Mouse (Mus musculus): ENCODE measurements around the gene Atrnl1. TPM values are rescaled to one million over a fixed set of nuclear protein-coding genes. Genes with fewer than 3 reads are reported as not detected.
"Not testable (repeated sequence)": the region's sequence is repeated elsewhere in the genome, so short reads cannot be mapped to it uniquely, and the experiment has no call there.

Gene Atrnl1
- polyA plus RNA-seq, 1 experiment from 2014 or later, result 1.8 TPM

- not testable (repeated sequence) for H3K4me3 ChIP-seq; H3K4me1 ChIP-seq; H3K27me3 ChIP-seq (replicated peaks); H3K9me3 ChIP-seq (replicated peaks); ATAC-seq; H3K9ac ChIP-seq; H3K27ac ChIP-seq; H3K36me3 ChIP-seq; H3K4me2 ChIP-seq
- WGBS (ENCODE audit: insufficient replicate concordance), result 32% methylated on average over 15 of the region's 15 CpGs
Observed at GRCm38 (mm10) chr19:57994174-57994833, 383.5 kb downstream of the Atrnl1 start.

GRCm38 (mm10) chr19:57995015-57995414, 384.2 kb downstream of the Atrnl1 start:
- Histone ChIP-seq H3K27ac (no peak overlapping the region), H3K4me2 (no peak overlapping the region), H3K4me3 (no peak overlapping the region), H3K4me1 (no peaks in the 10 kb centered on the region), H3K36me3 (no peaks in the 10 kb centered on the region), H3K9me3 (replicated peaks) (no peaks in the 10 kb centered on the region), H3K9ac (no peak overlapping the region), H3K27me3 (replicated peaks) (no peaks in the 10 kb centered on the region)
- ATAC-seq, result no peak
- 78% methylated on average over 8 of the region's 8 CpGs for WGBS (ENCODE audit: insufficient replicate concordance)

GRCm38 (mm10) chr19:57997961-57998360, 387.1 kb downstream of the Atrnl1 start:
- ATAC-seq, result no peak
- 36% methylated on average over 4 of the region's 4 CpGs for WGBS (ENCODE audit: insufficient replicate concordance)
- H3K4me1 ChIP-seq, result no peaks in the 10 kb centered on the region
- no peak overlapping the region for H3K27ac ChIP-seq
- H3K36me3 ChIP-seq, result no peaks in the 10 kb centered on the region
- H3K27me3 ChIP-seq (replicated peaks), result no peaks in the 10 kb centered on the region
- no peak overlapping the region for H3K4me3 ChIP-seq
- H3K9ac ChIP-seq, result no peak overlapping the region
- no peaks in the 10 kb centered on the region for H3K9me3 ChIP-seq (replicated peaks)
- H3K4me2 ChIP-seq, result no peak overlapping the region

- Histone ChIP-seq H3K4me2 (no peak overlapping the region), H3K27ac (no peak overlapping the region), H3K9ac (no peak overlapping the region), H3K36me3 (no peaks in the 10 kb centered on the region), H3K9me3 (replicated peaks) (no peaks in the 10 kb centered on the region), H3K4me3 (no peak overlapping the region), H3K27me3 (replicated peaks) (no peaks in the 10 kb centered on the region), H3K4me1 (no peaks in the 10 kb centered on the region)
- ATAC-seq, result no peak
- 63% methylated on average over 1 of the region's 1 CpGs for WGBS (ENCODE audit: insufficient replicate concordance)
Observed at GRCm38 (mm10) chr19:58011636-58012035, 400.8 kb downstream of the Atrnl1 start.

GRCm38 (mm10) chr19:58015741-58016140, 404.9 kb downstream of the Atrnl1 start:
- WGBS (ENCODE audit: insufficient replicate concordance), result 78% methylated on average over 6 of the region's 6 CpGs
- H3K4me2 ChIP-seq, result no peak overlapping the region
- H3K4me1 ChIP-seq, result no peaks in the 10 kb centered on the region
- H3K27ac ChIP-seq, result no peak overlapping the region
- H3K9me3 ChIP-seq (replicated peaks), result no peaks in the 10 kb centered on the region
- H3K27me3 ChIP-seq (replicated peaks), result no peaks in the 10 kb centered on the region
- H3K9ac ChIP-seq, result no peak overlapping the region
- no peak for ATAC-seq
- H3K4me3 ChIP-seq, result no peak overlapping the region
- H3K36me3 ChIP-seq, result no peaks in the 10 kb centered on the region

GRCm38 (mm10) chr19:58016561-58017453, 406.0 kb downstream of the Atrnl1 start:
- H3K27me3 ChIP-seq (replicated peaks), result no peaks in the 10 kb centered on the region
- no peaks in the 10 kb centered on the region for H3K9me3 ChIP-seq (replicated peaks)
- WGBS (ENCODE audit: insufficient replicate concordance), result 75% methylated on average over 9 of the region's 9 CpGs
- no peaks in the 10 kb centered on the region for H3K36me3 ChIP-seq
- no peak for ATAC-seq
- no peak overlapping the region for H3K4me3 ChIP-seq
- no peak overlapping the region for H3K27ac ChIP-seq
- no peak overlapping the region for H3K4me2 ChIP-seq
- no peak overlapping the region for H3K9ac ChIP-seq
- H3K4me1 ChIP-seq, result peaks cover 2% of the 10 kb centered on the region; the same call in 1 of the 2 replicates

- Histone ChIP-seq H3K27ac (no peak overlapping the region), H3K4me3 (no peak overlapping the region), H3K36me3 (no peaks in the 10 kb centered on the region), H3K4me2 (no peak overlapping the region), H3K9ac (no peak overlapping the region), H3K27me3 (replicated peaks) (no peaks in the 10 kb centered on the region), H3K9me3 (replicated peaks) (no peaks in the 10 kb centered on the region), H3K4me1 (peaks cover 4% of the 10 kb centered on the region; the same call in 1 of the 2 replicates)
- 83% methylated on average over 3 of the region's 3 CpGs for WGBS (ENCODE audit: insufficient replicate concordance)
- no peak for ATAC-seq
Observed at GRCm38 (mm10) chr19:58017468-58017867, 406.6 kb downstream of the Atrnl1 start.

GRCm38 (mm10) chr19:58018698-58019097, 407.9 kb downstream of the Atrnl1 start:
- 58% methylated on average over 5 of the region's 5 CpGs for WGBS (ENCODE audit: insufficient replicate concordance)
- Histone ChIP-seq H3K27me3 (replicated peaks) (no peaks in the 10 kb centered on the region), H3K4me2 (no peak overlapping the region), H3K4me3 (no peak overlapping the region), H3K4me1 (peaks cover 4% of the 10 kb centered on the region; the same call in 1 of the 2 replicates), H3K36me3 (no peaks in the 10 kb centered on the region), H3K9ac (no peak overlapping the region), H3K27ac (no peak overlapping the region), H3K9me3 (replicated peaks) (no peaks in the 10 kb centered on the region)
- no peak for ATAC-seq

- Histone ChIP-seq H3K27me3 (replicated peaks) (no peaks in the 10 kb centered on the region), H3K4me2 (no peak overlapping the region), H3K27ac (no peak overlapping the region), H3K9me3 (replicated peaks) (no peaks in the 10 kb centered on the region), H3K9ac (no peak overlapping the region), H3K4me1 (peaks cover 4% of the 10 kb centered on the region; the same call in 1 of the 2 replicates), H3K36me3 (no peaks in the 10 kb centered on the region), H3K4me3 (no peak overlapping the region)
- ATAC-seq, result peak; percentile 55; the same call in 1 of the 2 replicates
- WGBS (ENCODE audit: insufficient replicate concordance), result 81% methylated on average over 8 of the region's 8 CpGs
Observed at GRCm38 (mm10) chr19:58021514-58022284, 410.9 kb downstream of the Atrnl1 start.

- no peaks in the 10 kb centered on the region for H3K9me3 ChIP-seq (replicated peaks)
- H3K9ac ChIP-seq, result no peak overlapping the region
- no peak overlapping the region for H3K4me2 ChIP-seq
- no peak overlapping the region for H3K4me3 ChIP-seq
- H3K27me3 ChIP-seq (replicated peaks), result no peaks in the 10 kb centered on the region
- H3K27ac ChIP-seq, result no peak overlapping the region
- WGBS (ENCODE audit: insufficient replicate concordance), result 72% methylated on average over 14 of the region's 14 CpGs
- H3K4me1 ChIP-seq, result peaks cover 4% of the 10 kb centered on the region; the same call in 1 of the 2 replicates
- no peaks in the 10 kb centered on the region for H3K36me3 ChIP-seq
- no peak for ATAC-seq
Observed at GRCm38 (mm10) chr19:58023216-58023825, 412.5 kb downstream of the Atrnl1 start.

GRCm38 (mm10) chr19:58025053-58025452, 414.2 kb downstream of the Atrnl1 start:
- ATAC-seq, result no peak
- WGBS (ENCODE audit: insufficient replicate concordance), result 66% methylated on average over 2 of the region's 2 CpGs

More at GRCm38 (mm10) chr19:58025053-58025452, 414.2 kb downstream of the Atrnl1 start:
- H3K9ac ChIP-seq, result no peak overlapping the region
- H3K36me3 ChIP-seq, result no peaks in the 10 kb centered on the region
- H3K9me3 ChIP-seq (replicated peaks), result no peaks in the 10 kb centered on the region
- H3K4me2 ChIP-seq, result no peak overlapping the region
- H3K4me3 ChIP-seq, result no peak overlapping the region
- H3K4me1 ChIP-seq, result peaks cover 4% of the 10 kb centered on the region; the same call in 1 of the 2 replicates
- H3K27me3 ChIP-seq (replicated peaks), result no peaks in the 10 kb centered on the region
- H3K27ac ChIP-seq, result no peak overlapping the region

Measured in liver, embryonic 12.5 days (tissue).